Mouse (Mus musculus): ENCODE measurements around the gene Arhgap1. TPM values are rescaled to one million over a fixed set of nuclear protein-coding genes. Genes with fewer than 3 reads are reported as not detected.

The Arhgap1 gene
- total RNA-seq (2023) = 103 TPM

DNA sequence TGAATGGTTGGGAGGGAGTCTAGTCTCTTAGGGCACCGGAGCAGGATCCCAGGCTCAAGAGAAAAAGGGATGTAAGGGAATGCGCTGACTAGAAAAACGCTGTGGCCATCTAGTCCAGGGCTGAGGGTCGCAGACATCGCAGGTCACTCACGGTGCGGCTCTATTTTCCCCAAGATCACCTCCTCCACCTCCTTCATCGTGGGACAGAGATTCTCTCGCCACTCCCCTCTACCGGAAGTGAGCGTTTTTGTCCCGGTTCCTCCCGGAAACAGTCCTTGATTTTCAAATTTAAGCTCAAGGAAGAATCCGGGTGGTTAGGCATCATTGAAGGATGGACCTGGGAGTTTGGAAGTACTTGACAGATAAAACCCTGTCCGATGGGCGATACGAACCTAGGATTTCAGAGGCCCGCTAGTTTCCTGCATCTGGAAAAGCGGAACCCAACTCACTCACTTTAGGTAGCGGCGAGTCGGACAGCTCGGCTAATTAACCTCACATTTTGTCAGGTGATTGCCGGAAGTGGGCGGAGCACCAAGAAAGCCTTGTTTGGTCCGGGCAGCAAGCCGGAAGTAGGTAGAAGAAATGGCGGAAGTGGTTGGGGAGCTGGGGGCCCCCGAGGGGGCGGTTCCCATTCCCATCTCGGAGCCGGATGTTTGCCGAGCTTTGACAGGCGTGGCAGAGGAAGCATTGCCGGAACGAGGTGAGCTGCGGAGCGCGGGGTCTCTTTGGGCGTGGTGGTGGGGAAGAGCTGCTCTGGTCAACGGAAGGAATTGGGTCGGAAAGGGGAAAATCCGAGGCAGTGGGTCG, at the start of gene Arhgap1, which contains the start of gene Zfp408:
Gene Arhgap1 (plus strand): TSS at position 308 of the 807 bp plus-strand sequence.
Gene Zfp408 (minus strand): TSS at position 239 of the 807 bp plus-strand sequence.

DNA sequence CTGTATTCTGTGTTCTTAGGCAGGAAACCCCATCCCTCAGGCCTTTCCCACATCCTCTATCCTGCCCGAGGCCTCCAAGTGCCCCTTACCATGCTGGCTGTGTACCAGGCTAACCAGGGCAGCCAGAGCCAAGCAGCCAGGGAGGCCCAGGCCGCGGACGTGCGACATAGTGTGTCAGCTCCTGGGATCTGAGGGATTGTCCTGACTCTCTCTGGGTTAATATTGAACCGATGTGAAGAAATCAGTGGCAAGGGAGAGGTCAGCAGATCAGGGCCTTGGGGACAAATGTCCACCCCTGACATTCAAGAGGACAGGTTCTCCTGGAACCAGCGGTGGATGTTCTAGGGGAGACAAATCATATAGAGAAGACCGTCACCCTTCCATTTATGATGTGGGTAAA, 13.4 kb upstream of the Arhgap1 start, which contains the start of gene F2:
Gene F2 (minus strand): TSS at position 186 of the 400 bp plus-strand sequence.

DNA sequence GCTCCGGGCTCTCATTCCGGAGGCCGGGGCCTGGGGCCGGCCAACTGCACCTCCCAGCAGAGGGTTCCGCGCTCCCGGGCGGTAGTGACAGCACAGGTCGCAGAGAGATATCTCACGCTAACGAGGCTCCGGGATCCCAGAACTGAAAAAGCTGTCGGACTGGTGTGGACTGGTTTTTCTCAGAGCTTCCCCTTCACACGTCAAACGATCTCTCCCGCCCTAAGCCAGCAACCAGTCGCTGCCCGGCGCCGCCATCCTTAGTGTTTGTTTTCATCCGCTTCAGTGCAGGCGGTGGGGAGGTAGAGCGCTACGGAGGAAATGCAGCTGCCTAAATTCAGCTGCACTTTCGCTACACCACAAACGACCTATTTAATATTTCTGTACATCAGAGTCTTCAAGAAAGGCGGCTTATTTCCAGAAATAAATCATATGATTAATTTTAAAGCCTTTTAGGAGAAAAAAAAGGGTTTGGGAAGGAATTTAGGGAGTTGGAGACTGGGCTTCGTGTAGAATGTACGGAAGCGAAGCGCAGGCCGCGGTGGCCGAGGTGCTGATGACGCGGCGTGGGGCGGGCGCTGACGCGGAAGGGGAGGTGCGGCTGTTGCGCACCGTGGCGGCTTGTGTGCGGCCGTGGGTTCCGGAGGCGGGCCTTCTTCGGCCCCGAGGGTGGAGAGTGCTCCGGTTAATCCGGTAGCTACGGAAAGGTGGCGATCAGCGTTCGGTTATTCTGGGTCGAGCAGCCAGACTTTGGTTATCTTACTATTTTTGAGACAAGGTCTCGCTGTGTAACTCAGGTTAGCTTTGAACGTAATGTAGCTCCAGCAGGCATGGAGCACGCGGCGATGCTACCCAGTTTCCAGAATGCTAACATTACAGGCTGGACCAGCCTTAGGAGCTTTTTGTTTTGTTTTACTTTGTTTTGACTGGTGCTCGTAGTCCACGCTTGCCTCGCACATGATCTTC, 60.9 kb downstream of the Arhgap1 start, which contains the start of the genes Atg13 and Harbi1:
Gene Atg13 (minus strand): TSS at position 305 of the 963 bp plus-strand sequence.
Gene Harbi1 (plus strand): TSS at position 581 of the 963 bp plus-strand sequence.

Other genes with a start within 250 kb of the Arhgap1 start
- gene 1110051M20Rik, start 205.2 kb upstream of the Arhgap1 start, total RNA-seq (2023) = 6.8 TPM
- gene Lrp4, start 192.3 kb upstream of the Arhgap1 start, total RNA-seq (2023) = not detected
- 32.6 TPM for gene Ckap5, start 123.1 kb upstream of the Arhgap1 start, total RNA-seq (2023)
- gene F2, start 13.4 kb upstream of the Arhgap1 start, total RNA-seq (2023) = not detected
- 30.1 TPM for gene Zfp408, start 69 bp upstream of the Arhgap1 start, total RNA-seq (2023)
- gene Atg13, start 60.7 kb downstream of the Arhgap1 start, total RNA-seq (2023) = 48.5 TPM
- gene Harbi1, start 61.0 kb downstream of the Arhgap1 start, total RNA-seq (2023) = 12.0 TPM
- gene Ambra1, start 80.3 kb downstream of the Arhgap1 start, total RNA-seq (2023) = 74.6 TPM